Mouse (Mus musculus): ENCODE measurements at regions not wholly inside any gene's neighbourhood (a gene's known extent, or its start where the extent isn't known, plus 50 kb on each side); places are given as distances from the start of the nearest gene placed in this dataset.

- Histone ChIP-seq H3K4me2 (replicated peaks; ENCODE audit: low read depth) (no peak overlapping the region), H3K9ac (ENCODE audit: low read depth, low read length) (no peak overlapping the region), H3K9me3 (ENCODE audit: control insufficient read depth) (no peaks in the 10 kb centered on the region), H3K4me3 (ENCODE audit: low read depth, low read length) (no peak overlapping the region), H3K36me3 (ENCODE audit: control insufficient read depth, insufficient read depth) (no peaks in the 10 kb centered on the region), H3K4me1 (replicated peaks; ENCODE audit: control insufficient read depth, insufficient read depth, low read length) (no peaks in the 10 kb centered on the region), H3K27me3 (replicated peaks; ENCODE audit: control insufficient read depth, insufficient read depth, low read length) (no peaks in the 10 kb centered on the region), H3K27ac (ENCODE audit: low read depth, low read length) (no peak overlapping the region)
- 89% methylated on average over 3 of the region's 3 CpGs for WGBS
- ATAC-seq = no peak
- no peak for TF ChIP-seq CTCF (IDR thresholded peaks at IDR 0.05; ENCODE audit: low read depth)
Measured at GRCm38 (mm10) chr15:56604266-56604665, 873.2 kb downstream of the Slc22a22 start.

GRCm38 (mm10) chr15:56592656-56593055 lies 884.8 kb downstream of the Slc22a22 start:
- H3K9me3 ChIP-seq (ENCODE audit: control insufficient read depth) = no peaks in the 10 kb centered on the region
- no peak overlapping the region for H3K4me3 ChIP-seq (ENCODE audit: low read depth, low read length)
- WGBS = 75% methylated on average over 4 of the region's 4 CpGs
- H3K4me2 ChIP-seq (replicated peaks; ENCODE audit: low read depth) = no peak overlapping the region
- H3K27me3 ChIP-seq (replicated peaks; ENCODE audit: control insufficient read depth, insufficient read depth, low read length) = no peaks in the 10 kb centered on the region
- no peak for TF ChIP-seq CTCF (IDR thresholded peaks at IDR 0.05; ENCODE audit: low read depth)
- no peaks in the 10 kb centered on the region for H3K36me3 ChIP-seq (ENCODE audit: control insufficient read depth, insufficient read depth)
- H3K9ac ChIP-seq (ENCODE audit: low read depth, low read length) = no peak overlapping the region
- no peak for ATAC-seq
- H3K27ac ChIP-seq (ENCODE audit: low read depth, low read length) = no peak overlapping the region
- H3K4me1 ChIP-seq (replicated peaks; ENCODE audit: control insufficient read depth, insufficient read depth, low read length) = no peaks in the 10 kb centered on the region

GRCm38 (mm10) chr15:56580745-56581515 lies 896.5 kb downstream of the Slc22a22 start:
- Histone ChIP-seq H3K4me3 (ENCODE audit: low read depth, low read length) (no peak overlapping the region), H3K27me3 (replicated peaks; ENCODE audit: control insufficient read depth, insufficient read depth, low read length) (no peaks in the 10 kb centered on the region), H3K27ac (ENCODE audit: low read depth, low read length) (no peak overlapping the region), H3K36me3 (ENCODE audit: control insufficient read depth, insufficient read depth) (no peaks in the 10 kb centered on the region), H3K9ac (ENCODE audit: low read depth, low read length) (no peak overlapping the region), H3K4me2 (replicated peaks; ENCODE audit: low read depth) (no peak overlapping the region), H3K9me3 (ENCODE audit: control insufficient read depth) (no peaks in the 10 kb centered on the region), H3K4me1 (replicated peaks; ENCODE audit: control insufficient read depth, insufficient read depth, low read length) (no peaks in the 10 kb centered on the region)
- ATAC-seq = no peak
- TF ChIP-seq CTCF (IDR thresholded peaks at IDR 0.05; ENCODE audit: low read depth) = no peak
- 61% methylated on average over 3 of the region's 3 CpGs for WGBS

- no peak overlapping the region for H3K27ac ChIP-seq (ENCODE audit: low read depth, low read length)
Measured at GRCm38 (mm10) chr15:56563192-56563591, 914.2 kb downstream of the Slc22a22 start.

GRCm38 (mm10) chr15:56562785-56563184 lies 914.6 kb downstream of the Slc22a22 start:
- WGBS = 68% methylated on average over 1 of the region's 1 CpGs
- ATAC-seq = no peak
- Histone ChIP-seq H3K27me3 (replicated peaks; ENCODE audit: control insufficient read depth, insufficient read depth, low read length) (no peaks in the 10 kb centered on the region), H3K36me3 (ENCODE audit: control insufficient read depth, insufficient read depth) (no peaks in the 10 kb centered on the region), H3K4me2 (replicated peaks; ENCODE audit: low read depth) (no peak overlapping the region), H3K9ac (ENCODE audit: low read depth, low read length) (no peak overlapping the region), H3K4me1 (replicated peaks; ENCODE audit: control insufficient read depth, insufficient read depth, low read length) (no peaks in the 10 kb centered on the region), H3K9me3 (ENCODE audit: control insufficient read depth) (no peaks in the 10 kb centered on the region), H3K4me3 (ENCODE audit: low read depth, low read length) (no peak overlapping the region), H3K27ac (ENCODE audit: low read depth, low read length) (no peak overlapping the region)
- TF ChIP-seq CTCF (IDR thresholded peaks at IDR 0.05; ENCODE audit: low read depth) = no peak

More at GRCm38 (mm10) chr15:56563192-56563591, 914.2 kb downstream of the Slc22a22 start:
- Histone ChIP-seq H3K4me3 (ENCODE audit: low read depth, low read length) (no peak overlapping the region), H3K36me3 (ENCODE audit: control insufficient read depth, insufficient read depth) (no peaks in the 10 kb centered on the region), H3K9ac (ENCODE audit: low read depth, low read length) (no peak overlapping the region), H3K9me3 (ENCODE audit: control insufficient read depth) (no peaks in the 10 kb centered on the region), H3K4me2 (replicated peaks; ENCODE audit: low read depth) (no peak overlapping the region), H3K4me1 (replicated peaks; ENCODE audit: control insufficient read depth, insufficient read depth, low read length) (no peaks in the 10 kb centered on the region), H3K27me3 (replicated peaks; ENCODE audit: control insufficient read depth, insufficient read depth, low read length) (no peaks in the 10 kb centered on the region)
- WGBS = 47% methylated on average over 2 of the region's 2 CpGs
- no peak for TF ChIP-seq CTCF (IDR thresholded peaks at IDR 0.05; ENCODE audit: low read depth)
- ATAC-seq = no peak

- H3K9me3 ChIP-seq (ENCODE audit: control insufficient read depth) = no peaks in the 10 kb centered on the region
- no peak for ATAC-seq
- H3K27me3 ChIP-seq (replicated peaks; ENCODE audit: control insufficient read depth, insufficient read depth, low read length) = no peaks in the 10 kb centered on the region
- no peak overlapping the region for H3K27ac ChIP-seq (ENCODE audit: low read depth, low read length)
- no peak for TF ChIP-seq CTCF (IDR thresholded peaks at IDR 0.05; ENCODE audit: low read depth)
- H3K9ac ChIP-seq (ENCODE audit: low read depth, low read length) = no peak overlapping the region
- WGBS = 64% methylated on average over 2 of the region's 2 CpGs
- H3K4me3 ChIP-seq (ENCODE audit: low read depth, low read length) = no peak overlapping the region
- H3K4me1 ChIP-seq (replicated peaks; ENCODE audit: control insufficient read depth, insufficient read depth, low read length) = no peaks in the 10 kb centered on the region
- no peaks in the 10 kb centered on the region for H3K36me3 ChIP-seq (ENCODE audit: control insufficient read depth, insufficient read depth)
- H3K4me2 ChIP-seq (replicated peaks; ENCODE audit: low read depth) = no peak overlapping the region
Measured at GRCm38 (mm10) chr15:56562143-56562542, 915.3 kb downstream of the Slc22a22 start.

All from intestine, postnatal 0 days (tissue).